Mouse (Mus musculus) liver, adult 2 months (tissue): ENCODE results near the gene Cish.

Source experiments
- CTCF ChIP-seq: fragments of 200-500 bp; IDR thresholded peaks from 2 replicates; pipeline ENCODE4 v1.5.1; 2011; ENCODE audit warnings: low read depth, low read length, control low read depth
- POLR2A ChIP-seq: fragments of 200-500 bp; IDR thresholded peaks from 2 replicates; pipeline ENCODE4 v1.6.1; 2011; ENCODE audit warnings: low read length, control low read depth; ENCODE audit not compliant: insufficient read depth; ENCODE audit errors: extremely low read depth

- TF ChIP-seq CTCF (no peak), POLR2A (no peak)
Observed at GRCm38 (mm10) chr9:107308346-107309000, 12.6 kb downstream of the Cish start.
